Mouse (Mus musculus): ENCODE measurements around the gene Nav1.

Gene Nav1

GRCm38 (mm10) chr1:135517469-135517868 is 89.6 kb downstream of the Nav1 start:
- DNase-seq (ENCODE audit: inconsistent ontology term): no peak

DNA sequence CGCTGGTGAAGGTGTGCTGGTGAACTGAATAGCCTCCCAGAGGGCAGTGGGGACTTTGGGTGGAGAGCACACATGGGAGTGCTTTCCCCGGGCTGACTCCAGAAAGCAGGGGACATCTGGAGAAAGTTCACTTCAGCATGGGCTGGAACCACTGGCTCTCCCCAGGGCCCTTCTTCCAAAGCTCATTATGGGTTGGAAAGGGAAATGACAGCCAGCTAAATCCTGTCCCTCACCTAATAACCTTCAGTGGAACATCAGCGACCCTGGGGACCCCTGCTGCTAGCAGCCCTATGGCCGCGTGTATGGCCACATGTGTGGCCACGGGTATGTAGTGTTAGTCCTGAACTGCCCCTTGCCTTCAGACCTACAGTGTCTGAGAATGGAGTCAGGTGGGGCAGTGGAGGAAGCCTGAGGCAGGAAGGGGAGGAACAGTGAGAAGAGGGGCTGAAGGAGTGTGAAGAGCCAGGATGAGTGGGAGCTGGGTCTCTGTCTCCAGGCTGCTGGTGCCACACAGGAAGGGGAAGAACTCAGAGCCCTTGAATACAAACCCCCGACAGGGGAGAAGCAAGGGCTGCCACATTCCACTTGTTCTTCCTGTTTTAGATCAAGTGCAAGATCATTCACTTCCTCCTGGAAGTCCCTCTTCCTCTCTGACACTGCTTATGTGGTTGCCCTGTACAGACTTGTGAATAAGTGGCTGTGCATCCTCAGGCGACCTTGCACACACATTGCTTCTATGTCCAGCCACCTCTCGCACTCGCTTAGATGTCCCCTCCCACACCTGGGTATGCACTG is 90.4 kb downstream of the Nav1 start:
- DNase-seq (ENCODE audit: inconsistent ontology term): no peak

GRCm38 (mm10) chr1:135515633-135516238 is 91.4 kb downstream of the Nav1 start:
- no peak for DNase-seq (ENCODE audit: inconsistent ontology term)

DNA sequence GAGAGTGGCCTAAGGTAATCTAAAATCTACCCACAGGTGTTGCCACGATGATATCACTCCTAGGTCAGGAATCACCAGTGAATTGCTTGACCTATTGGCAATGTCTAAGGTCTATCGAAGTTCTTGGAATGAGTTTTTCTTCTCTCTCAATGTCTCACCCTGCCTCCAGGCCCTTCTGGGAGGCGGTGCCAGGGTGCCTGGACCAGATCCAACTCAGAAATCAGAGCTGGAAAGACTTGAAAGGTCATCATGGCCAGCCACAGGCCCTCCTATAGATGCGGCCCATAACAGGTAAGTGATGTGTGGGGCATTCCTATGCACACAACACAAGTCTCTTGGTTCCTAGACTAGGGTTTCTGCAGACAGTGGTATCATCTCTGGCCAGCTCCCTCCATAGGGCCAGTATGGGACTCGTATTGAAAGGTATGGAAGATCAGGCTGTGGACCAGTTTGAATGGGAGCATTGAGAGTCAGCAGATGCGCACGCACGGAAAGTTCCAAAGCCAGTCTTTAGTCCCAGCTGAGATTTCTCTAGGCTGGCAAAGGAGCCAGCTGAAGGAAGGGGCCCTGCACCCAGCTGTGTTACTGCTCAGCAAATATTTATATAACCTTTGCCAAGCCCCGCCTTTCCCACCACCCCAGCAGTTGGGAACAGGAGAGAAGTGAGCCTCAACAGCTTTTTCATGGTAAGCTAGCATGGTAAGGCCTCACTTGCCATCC is 92.0 kb downstream of the Nav1 start:
- no peak for DNase-seq (ENCODE audit: inconsistent ontology term)

DNA sequence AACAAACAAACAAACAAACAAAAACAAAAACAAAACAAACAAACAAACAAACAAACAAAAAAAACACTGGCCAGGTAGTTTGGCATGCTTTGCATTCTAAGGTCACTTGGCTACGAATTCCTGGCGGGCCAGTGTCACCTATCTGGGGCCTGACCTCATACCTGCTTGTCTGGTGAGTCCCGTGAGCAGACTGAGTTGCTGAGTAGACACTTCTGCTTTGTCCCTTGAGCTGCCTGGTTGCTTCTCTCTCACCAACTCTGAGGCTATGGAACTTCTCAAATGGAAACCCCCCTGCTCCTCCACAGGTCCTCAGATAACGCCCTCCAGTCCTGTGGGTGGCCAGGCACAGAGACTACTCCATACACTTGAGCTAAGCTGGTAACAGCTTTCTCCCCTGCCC is 93.0 kb downstream of the Nav1 start:
- DNase-seq (ENCODE audit: inconsistent ontology term): no peak

DNA sequence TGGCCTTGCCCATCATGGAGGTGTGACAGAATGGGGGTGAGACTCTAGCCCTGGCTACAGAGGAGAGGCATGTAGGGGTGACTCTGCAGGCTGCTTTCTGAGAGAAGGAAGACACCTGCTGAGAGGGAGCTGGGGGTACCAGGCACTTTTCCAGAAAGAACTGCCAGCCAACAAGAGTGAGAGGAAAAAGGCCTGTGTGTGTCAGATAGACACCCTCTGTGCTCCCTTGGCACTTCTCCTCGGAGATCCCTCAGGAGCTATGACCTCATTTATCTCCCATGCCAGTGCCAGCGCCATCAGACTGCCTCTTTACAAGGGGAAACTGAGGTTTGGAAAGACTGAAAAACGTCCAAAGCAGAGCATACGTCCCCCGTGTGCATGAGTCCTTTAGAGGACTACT is 93.6 kb downstream of the Nav1 start:
- peak; percentile 46 for DNase-seq (ENCODE audit: inconsistent ontology term)

DNA sequence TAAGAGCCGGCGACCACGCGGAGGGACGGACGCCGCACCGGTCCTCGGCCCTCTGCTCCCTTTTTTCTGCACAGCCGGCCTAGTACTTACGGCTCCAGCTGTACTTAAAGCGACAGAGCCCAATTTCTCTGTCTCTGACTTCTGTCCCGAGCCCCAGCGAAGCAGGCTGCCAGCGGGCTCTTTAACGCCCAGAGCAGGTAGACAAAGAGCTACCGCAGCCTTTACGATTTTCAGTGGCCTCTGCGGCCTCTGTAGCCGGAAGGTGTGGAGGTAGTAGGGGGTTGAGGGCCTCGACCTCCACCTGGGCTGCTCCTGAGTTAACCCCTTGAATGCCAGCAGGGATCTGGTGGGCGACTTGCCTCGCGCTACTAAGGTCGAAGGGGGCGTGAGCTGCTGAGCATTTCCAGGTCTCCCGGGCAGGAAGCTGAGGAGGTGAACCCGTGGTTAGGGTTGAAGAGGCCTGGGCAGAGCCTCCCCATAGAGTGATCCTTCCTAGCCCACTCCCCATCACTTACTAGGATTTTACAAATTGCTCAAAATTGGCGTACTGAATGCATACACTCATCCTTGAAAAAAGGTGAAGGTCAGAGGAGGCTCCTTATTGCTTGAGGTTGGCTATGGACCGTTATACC is 96.6 kb downstream of the Nav1 start:
- DNase-seq (ENCODE audit: inconsistent ontology term): no peak

- no peak for DNase-seq (ENCODE audit: inconsistent ontology term)
These were observed 97.7 kb downstream of the Nav1 start for GRCm38 (mm10) chr1:135509145-135510084.

- DNase-seq (ENCODE audit: inconsistent ontology term): no peak
These were observed 98.8 kb downstream of the Nav1 start for GRCm38 (mm10) chr1:135508349-135508634.

DNA sequence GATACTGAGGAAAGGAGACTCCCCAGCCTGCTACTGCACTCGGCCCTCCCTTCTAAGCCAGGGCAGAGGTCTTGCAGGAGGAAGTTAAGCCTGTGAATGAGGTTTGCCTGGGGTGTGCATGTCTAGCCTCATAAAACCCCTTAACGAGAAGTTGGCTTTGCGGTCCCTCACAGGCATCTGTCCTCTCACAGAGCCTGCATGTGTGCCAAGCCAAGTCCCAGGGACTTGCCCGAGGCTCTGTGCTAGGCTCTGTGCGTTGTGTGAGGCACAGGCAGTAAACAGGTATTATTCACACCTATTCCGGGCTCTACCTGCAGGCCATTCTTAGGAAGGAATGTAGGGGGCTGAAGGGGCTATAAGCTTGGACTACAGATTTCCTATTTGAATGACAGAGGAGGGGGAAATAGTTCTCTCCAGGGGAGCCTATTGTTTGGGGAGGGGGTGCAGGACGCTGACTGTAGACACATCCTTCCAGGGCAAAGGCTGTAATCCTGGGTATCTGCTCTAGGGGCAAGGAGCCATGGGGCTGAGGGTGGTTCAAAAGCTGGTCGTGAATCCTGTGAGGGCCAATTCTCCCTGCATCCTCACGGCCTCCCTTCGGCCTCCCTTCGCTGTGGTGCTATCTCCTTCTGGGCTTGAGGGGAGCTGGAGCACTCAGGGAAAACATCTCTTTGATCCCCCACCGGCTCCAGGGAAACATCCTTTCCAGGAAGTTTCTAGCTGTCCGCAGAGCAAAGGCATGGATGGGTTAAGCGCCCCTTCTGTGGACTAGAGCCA is 99.3 kb downstream of the Nav1 start:
- no peak for DNase-seq (ENCODE audit: inconsistent ontology term)

DNA sequence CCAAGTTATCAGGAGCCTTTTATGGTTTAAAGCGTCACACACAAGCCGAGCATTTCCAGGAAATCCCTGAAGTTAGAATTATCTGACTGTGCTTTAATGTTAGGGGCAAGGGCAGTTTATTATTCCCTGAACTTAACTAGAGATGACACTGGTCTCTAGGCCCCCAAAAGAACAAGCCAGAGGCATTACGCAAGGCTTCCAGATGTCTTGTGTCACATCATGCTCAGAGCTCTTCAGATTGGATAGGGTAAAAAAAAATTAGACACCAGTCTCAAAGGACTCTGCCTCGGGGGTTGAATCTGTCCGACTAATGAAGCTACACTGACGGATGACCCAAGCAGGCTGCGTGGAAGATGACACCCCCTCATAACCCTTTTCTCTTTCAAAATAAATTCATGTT is 101.6 kb downstream of the Nav1 start:
- DNase-seq (ENCODE audit: inconsistent ontology term): no peak

DNA sequence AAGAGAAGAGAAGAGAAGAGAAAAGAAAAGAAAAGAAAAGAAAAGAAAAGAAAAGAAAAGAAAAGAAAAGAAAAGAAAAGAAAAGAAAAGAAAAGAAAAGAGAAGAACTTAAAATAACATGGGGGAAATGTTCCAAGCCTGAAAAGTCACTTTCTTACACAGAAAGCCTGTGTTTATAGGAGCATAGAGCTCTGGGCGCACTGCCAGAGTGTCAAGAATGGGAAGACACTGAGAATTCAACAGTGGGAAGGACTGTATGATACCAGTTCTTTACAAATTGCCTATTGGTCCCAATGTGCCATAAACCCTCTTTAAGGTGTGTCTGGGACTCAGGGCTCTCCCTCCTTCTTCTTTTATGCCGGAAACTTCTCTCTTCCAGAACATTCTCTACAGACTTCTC is 103.7 kb downstream of the Nav1 start:
- no peak for DNase-seq (ENCODE audit: inconsistent ontology term)

DNA sequence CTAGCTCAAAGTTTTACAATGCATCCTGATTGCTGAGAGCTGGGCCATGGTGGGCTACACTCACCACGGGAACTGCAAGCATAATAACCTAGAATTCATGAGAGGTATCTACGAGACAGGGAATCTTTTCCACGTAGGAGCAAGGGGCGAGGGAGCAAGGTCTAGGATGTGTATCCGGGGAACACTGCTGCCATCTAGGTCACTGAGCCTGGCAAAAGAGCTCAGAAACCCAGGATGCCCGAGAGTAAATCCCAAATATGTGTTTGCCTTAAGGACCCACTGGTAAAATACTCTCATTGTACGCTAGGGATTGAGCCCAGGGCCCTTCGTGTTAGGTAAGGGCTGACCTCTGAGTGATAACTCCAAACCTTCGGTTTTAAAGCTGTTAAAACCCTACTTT is 104.3 kb downstream of the Nav1 start:
- DNase-seq (ENCODE audit: inconsistent ontology term): no peak

- DNase-seq (ENCODE audit: inconsistent ontology term): peak; percentile 66
These were observed 105.0 kb downstream of the Nav1 start for GRCm38 (mm10) chr1:135502135-135502534.

- DNase-seq (ENCODE audit: inconsistent ontology term): no peak
These were observed 108.4 kb downstream of the Nav1 start for GRCm38 (mm10) chr1:135498455-135499358.

GRCm38 (mm10) chr1:135495048-135495447 is 112.0 kb downstream of the Nav1 start:
- DNase-seq (ENCODE audit: inconsistent ontology term): no peak

- no peak for DNase-seq (ENCODE audit: inconsistent ontology term)
These were observed 113.2 kb downstream of the Nav1 start for GRCm38 (mm10) chr1:135493862-135494261.

DNA sequence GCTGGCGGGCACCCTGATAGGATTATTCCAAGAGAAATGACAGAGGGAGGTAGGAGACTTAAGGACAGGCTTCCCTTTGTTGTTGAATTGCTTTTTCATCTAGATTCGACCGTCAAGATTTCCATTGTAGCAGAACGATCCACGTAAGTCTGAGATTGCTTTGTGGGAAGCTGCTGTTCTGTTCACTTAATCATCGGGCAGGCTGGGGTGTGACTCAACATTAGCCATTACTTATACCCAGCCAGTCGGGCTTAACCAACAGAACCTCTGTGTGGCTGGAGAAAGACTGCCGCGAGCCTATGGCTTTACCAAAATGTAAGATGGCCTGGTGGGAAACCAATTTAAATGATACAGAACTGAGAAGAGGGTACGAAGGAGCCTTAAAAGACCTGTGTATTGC is 114.7 kb downstream of the Nav1 start:
- DNase-seq (ENCODE audit: inconsistent ontology term): peak; percentile 45

DNA sequence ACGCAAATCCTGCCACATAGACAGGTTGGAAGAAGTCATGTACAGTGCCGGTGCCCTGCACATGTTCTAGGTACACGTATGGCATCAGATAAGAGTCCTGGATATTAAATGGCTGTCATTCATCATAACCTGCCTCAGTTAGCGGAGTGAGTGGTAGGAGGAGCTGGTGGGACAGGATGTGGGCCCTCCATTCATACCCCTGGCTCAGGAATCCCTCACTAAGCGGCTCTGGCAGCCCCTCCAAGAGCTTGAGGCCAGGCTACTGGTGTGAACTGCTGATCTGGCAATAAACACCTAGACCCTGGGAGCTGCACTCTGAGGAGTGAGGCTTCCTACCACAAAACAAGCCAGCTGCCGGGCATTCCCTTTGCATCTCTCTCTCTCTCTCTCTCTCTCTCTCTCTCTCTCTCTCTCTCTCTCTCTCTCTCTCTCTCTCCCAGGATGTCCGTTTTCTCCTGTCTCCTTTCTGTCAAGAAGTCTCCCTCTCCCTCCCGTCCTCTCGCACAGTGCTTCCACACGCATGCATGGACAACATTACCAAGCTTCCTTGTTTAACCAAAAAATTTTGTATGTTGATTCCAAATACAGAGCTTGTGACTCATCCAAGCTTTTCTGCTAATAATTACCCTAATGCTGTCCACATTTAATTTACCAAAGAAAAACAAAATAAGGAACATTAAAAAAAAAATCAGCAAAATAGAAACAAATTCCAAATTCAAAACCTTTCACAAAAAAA is 116.0 kb downstream of the Nav1 start:
- DNase-seq (ENCODE audit: inconsistent ontology term): peak; percentile 69

Measured in Muller cell, postnatal 12 days (primary cell).